Mouse (Mus musculus) midbrain, embryonic 16.5 days (tissue): ENCODE data around the gene Retreg3. TPM values are rescaled to one million over a fixed set of nuclear protein-coding genes. Genes with fewer than 3 reads are reported as not detected.
A peak's percentile ranks its signal among the peaks of the same experiment; 100 is the strongest.

Source experiments
- ATAC-seq: fragments of 200-750 bp; cut with Nextera tagmentation; 2 replicates; pipeline ENCODE4 v1.8.0; 2017; ENCODE audit warnings: moderate TSS enrichment
- H3K27ac ChIP-seq: fragments of 300-500 bp; sonication (generic); 2 replicates; pipeline ENCODE4 v1.5.1; 2014; ENCODE audit warnings: mild to moderate bottlenecking, low read length, mixed read lengths
- H3K27me3 ChIP-seq: fragments of 300-500 bp; sonication (generic); 2 replicates; pipeline ENCODE4 v1.6.1; 2014; ENCODE audit warnings: low read depth, low read length, mixed read lengths; ENCODE audit not compliant: control insufficient read depth, insufficient read depth
- H3K36me3 ChIP-seq: fragments of 300-500 bp; sonication (generic); 2 replicates; pipeline ENCODE4 v1.6.1; 2014; ENCODE audit warnings: mild to moderate bottlenecking, low read length, moderate library complexity, mixed read lengths; ENCODE audit not compliant: control insufficient read depth, insufficient read depth
- H3K4me1 ChIP-seq: fragments of 300-500 bp; sonication (generic); 2 replicates; pipeline ENCODE4 v1.6.1; 2014; ENCODE audit warnings: mild to moderate bottlenecking, low read length, mixed read lengths; ENCODE audit not compliant: control insufficient read depth, insufficient read depth
- H3K4me2 ChIP-seq: fragments of 300-500 bp; sonication (generic); 2 replicates; pipeline ENCODE4 v1.6.1; 2014; ENCODE audit warnings: mild to moderate bottlenecking, low read length, mixed read lengths
- H3K4me3 ChIP-seq: fragments of 300-500 bp; sonication (generic); 2 replicates; pipeline ENCODE4 v1.5.1; 2014; ENCODE audit warnings: low read depth, mild to moderate bottlenecking, low read length, moderate library complexity, mixed read lengths
- H3K9ac ChIP-seq: fragments of 300-500 bp; sonication (generic); 2 replicates; pipeline ENCODE4 v1.6.1; 2014; ENCODE audit warnings: low read depth, low read length, mixed read lengths
- H3K9me3 ChIP-seq: fragments of 300-500 bp; sonication (generic); replicated peaks from 2 replicates; pipeline ENCODE4 v1.6.1; 2014; ENCODE audit warnings: mild to moderate bottlenecking, low read length, mixed read lengths; ENCODE audit not compliant: control insufficient read depth, poor library complexity, severe bottlenecking
- WGBS: fragments of 180-500 bp; shearing (Covaris S2); extraction: QIAGEN DNeasy Blood & Tissue Kit; methylation state at CpG from one replicate; pipeline ENCODE4 v1.1.7; 2014; 5-methylcytosine and 5-hydroxymethylcytosine counted together
- polyA plus RNA-seq: library from polyadenylated mRNA; unstranded; fragments of >200 nt; fragmentation: Nextera tagmentation; extraction: Ambion mirVana; gene quantifications from 2 replicates; pipeline ENCODE4 v1.2.1, GENCODE M21; 2015

The Retreg3 gene
- polyA plus RNA-seq, 1 experiment from 2014 or later, result 25.4 TPM

- Histone ChIP-seq H3K4me1 (no peaks in the 10 kb centered on the region), H3K4me2 (no peak overlapping the region), H3K9me3 (no peaks in the 10 kb centered on the region), H3K27me3 (no peaks in the 10 kb centered on the region), H3K27ac (no peak overlapping the region), H3K9ac (no peak overlapping the region), H3K4me3 (no peak overlapping the region), H3K36me3 (peaks cover 42% of the 10 kb centered on the region)
- 90% methylated on average over 5 of the region's 5 CpGs for WGBS
- ATAC-seq, result no peak
Measured at GRCm38 (mm10) chr11:101061049-101061448, 58.6 kb downstream of the Retreg3 start.

- H3K9me3 ChIP-seq, result no peaks in the 10 kb centered on the region
- WGBS, result 80% methylated on average over 8 of the region's 8 CpGs
- H3K27ac ChIP-seq, result peak overlapping the region; percentile 50; the same call in 1 of the 2 replicates
- H3K4me3 ChIP-seq, result no peak overlapping the region
- H3K4me2 ChIP-seq, result no peak overlapping the region
- ATAC-seq, result no peak
- no peaks in the 10 kb centered on the region for H3K27me3 ChIP-seq
- no peak overlapping the region for H3K9ac ChIP-seq
- no peaks in the 10 kb centered on the region for H3K4me1 ChIP-seq
- H3K36me3 ChIP-seq, result peaks cover 51% of the 10 kb centered on the region
Measured at GRCm38 (mm10) chr11:101060126-101060525, 59.6 kb downstream of the Retreg3 start.

- no peak for ATAC-seq
- no peaks in the 10 kb centered on the region for H3K4me1 ChIP-seq
- H3K36me3 ChIP-seq, result peaks cover 53% of the 10 kb centered on the region
- H3K9ac ChIP-seq, result no peak overlapping the region
- 71% methylated on average over 10 of the region's 10 CpGs for WGBS
- no peak overlapping the region for H3K4me2 ChIP-seq
- H3K27me3 ChIP-seq, result no peaks in the 10 kb centered on the region
- H3K27ac ChIP-seq, result peak overlapping the region; percentile 50; the same call in 1 of the 2 replicates
- no peak overlapping the region for H3K4me3 ChIP-seq
- H3K9me3 ChIP-seq, result no peaks in the 10 kb centered on the region
Measured at GRCm38 (mm10) chr11:101059473-101059872, 60.2 kb downstream of the Retreg3 start.

GRCm38 (mm10) chr11:101058726-101059125 lies 61.0 kb downstream of the Retreg3 start:
- Histone ChIP-seq H3K4me3 (no peak overlapping the region), H3K4me2 (no peak overlapping the region), H3K9ac (no peak overlapping the region), H3K4me1 (no peaks in the 10 kb centered on the region), H3K9me3 (no peaks in the 10 kb centered on the region), H3K27ac (peak overlapping the region; percentile 44), H3K36me3 (peaks cover 57% of the 10 kb centered on the region), H3K27me3 (no peaks in the 10 kb centered on the region)
- ATAC-seq, result no peak
- WGBS, result 79% methylated on average over 5 of the region's 5 CpGs

- Histone ChIP-seq H3K4me2 (no peak overlapping the region), H3K4me1 (no peaks in the 10 kb centered on the region), H3K4me3 (no peak overlapping the region), H3K9me3 (no peaks in the 10 kb centered on the region), H3K27ac (no peak overlapping the region), H3K27me3 (no peaks in the 10 kb centered on the region), H3K36me3 (peaks cover 59% of the 10 kb centered on the region), H3K9ac (no peak overlapping the region)
- WGBS, result 37% methylated on average over 5 of the region's 5 CpGs
- no peak for ATAC-seq
Measured at GRCm38 (mm10) chr11:101057860-101058259, 61.8 kb downstream of the Retreg3 start.

- H3K27me3 ChIP-seq, result no peaks in the 10 kb centered on the region
- H3K4me1 ChIP-seq, result no peaks in the 10 kb centered on the region
- no peak overlapping the region for H3K9ac ChIP-seq
- no peak for ATAC-seq
- WGBS, result 55% methylated on average over 8 of the region's 8 CpGs
- H3K27ac ChIP-seq, result no peak overlapping the region
- no peaks in the 10 kb centered on the region for H3K9me3 ChIP-seq
- no peak overlapping the region for H3K4me2 ChIP-seq
- no peak overlapping the region for H3K4me3 ChIP-seq
- H3K36me3 ChIP-seq, result peaks cover 59% of the 10 kb centered on the region
Measured at GRCm38 (mm10) chr11:101056885-101057284, 62.8 kb downstream of the Retreg3 start.

- H3K36me3 ChIP-seq, result peaks cover 51% of the 10 kb centered on the region
- ATAC-seq, result no peak
- 87% methylated on average over 14 of the region's 14 CpGs for WGBS
Measured at GRCm38 (mm10) chr11:101055418-101055817, 64.3 kb downstream of the Retreg3 start.

GRCm38 (mm10) chr11:101053974-101054373 lies 65.7 kb downstream of the Retreg3 start:
- Histone ChIP-seq H3K9ac (no peak overlapping the region), H3K4me1 (no peaks in the 10 kb centered on the region), H3K9me3 (no peaks in the 10 kb centered on the region), H3K27ac (no peak overlapping the region), H3K4me3 (no peak overlapping the region), H3K4me2 (no peak overlapping the region), H3K36me3 (peaks cover 46% of the 10 kb centered on the region), H3K27me3 (no peaks in the 10 kb centered on the region)
- whole genome bisulfite sequencing, result 95% methylated on average over 1 of the region's 1 CpGs
- ATAC-seq, result no peak

More at GRCm38 (mm10) chr11:101055418-101055817, 64.3 kb downstream of the Retreg3 start:
- Histone ChIP-seq H3K4me2 (no peak overlapping the region), H3K9me3 (no peaks in the 10 kb centered on the region), H3K4me3 (no peak overlapping the region), H3K27ac (no peak overlapping the region), H3K27me3 (no peaks in the 10 kb centered on the region), H3K9ac (no peak overlapping the region), H3K4me1 (no peaks in the 10 kb centered on the region)

- no peak overlapping the region for H3K4me3 ChIP-seq
- H3K4me2 ChIP-seq, result no peak overlapping the region
- no peaks in the 10 kb centered on the region for H3K9me3 ChIP-seq
- WGBS, result 91% methylated on average over 10 of the region's 10 CpGs
- no peak for ATAC-seq
- no peaks in the 10 kb centered on the region for H3K4me1 ChIP-seq
- H3K36me3 ChIP-seq, result peaks cover 43% of the 10 kb centered on the region
- H3K27me3 ChIP-seq, result no peaks in the 10 kb centered on the region
- H3K9ac ChIP-seq, result no peak overlapping the region
- H3K27ac ChIP-seq, result no peak overlapping the region
Measured at GRCm38 (mm10) chr11:101052751-101053473, 66.8 kb downstream of the Retreg3 start.
